Mouse (Mus musculus): ENCODE data around the gene Fstl4. TPM values are rescaled to one million over a fixed set of nuclear protein-coding genes. Genes with fewer than 3 reads are reported as not detected.

Gene Fstl4
- total RNA-seq, 1 experiment from 2014 or later = not detected

GRCm38 (mm10) chr11:52997421-52997820 lies 233.0 kb downstream of the Fstl4 start:
- ATAC-seq (ENCODE audit: extremely low read depth, insufficient number of reproducible peaks, low FRiP score, poor library complexity, severe bottlenecking) = no peak

- no peak for ATAC-seq (ENCODE audit: extremely low read depth, insufficient number of reproducible peaks, low FRiP score, poor library complexity, severe bottlenecking)
These were observed 235.8 kb downstream of the Fstl4 start for GRCm38 (mm10) chr11:53000226-53000625.

GRCm38 (mm10) chr11:53003361-53003760 lies 238.9 kb downstream of the Fstl4 start:
- ATAC-seq (ENCODE audit: extremely low read depth, insufficient number of reproducible peaks, low FRiP score, poor library complexity, severe bottlenecking) = no peak

GRCm38 (mm10) chr11:53003811-53004210 lies 239.4 kb downstream of the Fstl4 start:
- ATAC-seq (ENCODE audit: extremely low read depth, insufficient number of reproducible peaks, low FRiP score, poor library complexity, severe bottlenecking) = no peak

- no peak for ATAC-seq (ENCODE audit: extremely low read depth, insufficient number of reproducible peaks, low FRiP score, poor library complexity, severe bottlenecking)
These were observed 245.2 kb downstream of the Fstl4 start for GRCm38 (mm10) chr11:53009597-53009996.

GRCm38 (mm10) chr11:53011996-53012505 lies 247.6 kb downstream of the Fstl4 start:
- no peak for ATAC-seq (ENCODE audit: extremely low read depth, insufficient number of reproducible peaks, low FRiP score, poor library complexity, severe bottlenecking)

- no peak for ATAC-seq (ENCODE audit: extremely low read depth, insufficient number of reproducible peaks, low FRiP score, poor library complexity, severe bottlenecking)
These were observed 249.5 kb downstream of the Fstl4 start for GRCm38 (mm10) chr11:53013906-53014305.

GRCm38 (mm10) chr11:53016358-53017021 lies 252.1 kb downstream of the Fstl4 start:
- no peak for ATAC-seq (ENCODE audit: extremely low read depth, insufficient number of reproducible peaks, low FRiP score, poor library complexity, severe bottlenecking)

GRCm38 (mm10) chr11:53019509-53019908 lies 255.1 kb downstream of the Fstl4 start:
- ATAC-seq (ENCODE audit: extremely low read depth, insufficient number of reproducible peaks, low FRiP score, poor library complexity, severe bottlenecking) = no peak

- no peak for ATAC-seq (ENCODE audit: extremely low read depth, insufficient number of reproducible peaks, low FRiP score, poor library complexity, severe bottlenecking)
These were observed 260.0 kb downstream of the Fstl4 start for GRCm38 (mm10) chr11:53024403-53024802.

GRCm38 (mm10) chr11:53025686-53026085 lies 261.3 kb downstream of the Fstl4 start:
- no peak for ATAC-seq (ENCODE audit: extremely low read depth, insufficient number of reproducible peaks, low FRiP score, poor library complexity, severe bottlenecking)

- no peak for ATAC-seq (ENCODE audit: extremely low read depth, insufficient number of reproducible peaks, low FRiP score, poor library complexity, severe bottlenecking)
These were observed 264.2 kb downstream of the Fstl4 start for GRCm38 (mm10) chr11:53028421-53029168.

- ATAC-seq (ENCODE audit: extremely low read depth, insufficient number of reproducible peaks, low FRiP score, poor library complexity, severe bottlenecking) = no peak
These were observed 267.3 kb downstream of the Fstl4 start for GRCm38 (mm10) chr11:53031777-53032176.

GRCm38 (mm10) chr11:53032336-53032735 lies 267.9 kb downstream of the Fstl4 start:
- 0 out of 2 replicates have a peak, but pooled peaks have one; percentile 30 for ATAC-seq (ENCODE audit: extremely low read depth, insufficient number of reproducible peaks, low FRiP score, poor library complexity, severe bottlenecking)

- ATAC-seq (ENCODE audit: extremely low read depth, insufficient number of reproducible peaks, low FRiP score, poor library complexity, severe bottlenecking) = no peak
These were observed 271.0 kb downstream of the Fstl4 start for GRCm38 (mm10) chr11:53035414-53035813.

- no peak for ATAC-seq (ENCODE audit: extremely low read depth, insufficient number of reproducible peaks, low FRiP score, poor library complexity, severe bottlenecking)
These were observed 282.4 kb downstream of the Fstl4 start for GRCm38 (mm10) chr11:53046850-53047249.

- ATAC-seq (ENCODE audit: extremely low read depth, insufficient number of reproducible peaks, low FRiP score, poor library complexity, severe bottlenecking) = no peak
These were observed 289.7 kb downstream of the Fstl4 start for GRCm38 (mm10) chr11:53054151-53054550.

GRCm38 (mm10) chr11:53055896-53056295 lies 291.5 kb downstream of the Fstl4 start:
- ATAC-seq (ENCODE audit: extremely low read depth, insufficient number of reproducible peaks, low FRiP score, poor library complexity, severe bottlenecking) = no peak

- ATAC-seq (ENCODE audit: extremely low read depth, insufficient number of reproducible peaks, low FRiP score, poor library complexity, severe bottlenecking) = no peak
These were observed 292.3 kb downstream of the Fstl4 start for GRCm38 (mm10) chr11:53056781-53057180.

Measured in neutrophil, adult 5-6 weeks (primary cell).